Mouse (Mus musculus) olfactory bulb, adult 2 months (tissue): ENCODE results near the gene Dbi.

Experiments
- CTCF ChIP-seq: fragments of 200-500 bp; IDR thresholded peaks from 2 replicates; pipeline ENCODE4 v1.5.1; 2012; ENCODE audit warnings: low read depth, mild to moderate bottlenecking, low read length, moderate library complexity; ENCODE audit not compliant: insufficient read depth
- POLR2A ChIP-seq: fragments of 200-500 bp; IDR thresholded peaks from 2 replicates; pipeline ENCODE4 v1.6.1; 2012; ENCODE audit warnings: mild to moderate bottlenecking, low read depth, low read length, moderate library complexity; ENCODE audit not compliant: insufficient read depth

DNA sequence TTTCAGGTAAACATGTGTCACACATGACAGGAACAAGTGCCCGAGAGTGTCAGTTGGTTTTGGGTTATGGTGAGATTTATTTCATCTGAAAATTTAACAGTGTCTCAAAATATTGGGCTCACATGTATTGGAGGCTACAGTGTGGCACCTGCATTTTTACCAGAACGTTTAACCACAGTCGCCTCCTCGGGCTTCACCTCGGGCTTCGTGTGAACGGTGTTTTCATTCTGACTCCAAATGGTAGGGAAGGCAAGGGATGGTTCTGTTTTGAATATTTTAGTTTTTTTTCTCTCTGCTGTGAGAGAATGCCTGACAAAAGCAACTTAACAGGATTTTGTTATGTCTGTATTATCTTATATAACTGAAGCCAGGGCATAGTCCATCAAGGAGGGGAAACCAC is 47.8 kb upstream of the Dbi start:
- TF ChIP-seq POLR2A (no peak), CTCF (no peak)
